Mouse (Mus musculus) hindbrain, embryonic 11.5 days (tissue): ENCODE results near the gene D6Ertd527e. TPM values are rescaled to one million over a fixed set of nuclear protein-coding genes. Genes with fewer than 3 reads are reported as not detected.

ENCODE experiments used
- ATAC-seq: fragments of 200-750 bp; cut with Nextera tagmentation; 2 replicates; pipeline ENCODE4 v1.8.0; 2017; ENCODE audit warnings: mild to moderate bottlenecking, moderate TSS enrichment, moderate library complexity; ENCODE audit not compliant: low FRiP score
- DNase-seq: peaks from one replicate; pipeline ENCODE4 v3.0.0-alpha.2; 2015; ENCODE audit warnings: low spot score
- H3K27ac ChIP-seq: fragments of 300-500 bp; sonication (generic); 2 replicates; pipeline ENCODE4 v1.5.1; 2014; ENCODE audit warnings: mild to moderate bottlenecking, low read depth, low read length
- H3K27me3 ChIP-seq: fragments of 300-500 bp; sonication (generic); 2 replicates; pipeline ENCODE4 v1.6.1; 2014; ENCODE audit warnings: mild to moderate bottlenecking, low read length, moderate library complexity, mixed read lengths; ENCODE audit not compliant: control insufficient read depth, insufficient read depth
- H3K36me3 ChIP-seq: fragments of 300-500 bp; sonication (generic); 2 replicates; pipeline ENCODE4 v1.6.1; 2014; ENCODE audit warnings: mild to moderate bottlenecking, low read length, moderate library complexity, mixed read lengths; ENCODE audit not compliant: control insufficient read depth, insufficient read depth
- H3K4me1 ChIP-seq: fragments of 300-500 bp; sonication (generic); replicated peaks from 2 replicates; pipeline ENCODE4 v1.6.1; 2014; ENCODE audit warnings: low read length, mixed read lengths; ENCODE audit not compliant: control insufficient read depth, insufficient read depth
- H3K4me2 ChIP-seq: fragments of 300-500 bp; sonication (generic); replicated peaks from 2 replicates; pipeline ENCODE4 v1.6.1; 2014; ENCODE audit warnings: mild to moderate bottlenecking, low read depth, low read length
- H3K4me3 ChIP-seq: fragments of 300-500 bp; sonication (generic); 2 replicates; pipeline ENCODE4 v1.5.1; 2014; ENCODE audit warnings: low read depth, low read length
- H3K9ac ChIP-seq: fragments of 300-500 bp; sonication (generic); 2 replicates; pipeline ENCODE4 v1.6.1; 2014; ENCODE audit warnings: low read depth, low read length
- H3K9me3 ChIP-seq: fragments of 300-500 bp; sonication (generic); 2 replicates; pipeline ENCODE4 v1.6.1; 2016; ENCODE audit warnings: low read length; ENCODE audit not compliant: control insufficient read depth
- WGBS: fragments of 180-500 bp; shearing (Covaris S2); extraction: QIAGEN DNeasy Blood & Tissue Kit; methylation state at CpG from one replicate; pipeline ENCODE4 v1.1.7; 2014; 5-methylcytosine and 5-hydroxymethylcytosine counted together
- polyA plus RNA-seq: library from polyadenylated mRNA; unstranded; fragments of >200 nt; fragmentation: Nextera tagmentation; extraction: Ambion mirVana; gene quantifications from 2 replicates; pipeline ENCODE4 v1.2.1, GENCODE M21; 2014

D6Ertd527e gene
- polyA plus RNA-seq, 1 experiment from 2014 or later: not detected

DNA sequence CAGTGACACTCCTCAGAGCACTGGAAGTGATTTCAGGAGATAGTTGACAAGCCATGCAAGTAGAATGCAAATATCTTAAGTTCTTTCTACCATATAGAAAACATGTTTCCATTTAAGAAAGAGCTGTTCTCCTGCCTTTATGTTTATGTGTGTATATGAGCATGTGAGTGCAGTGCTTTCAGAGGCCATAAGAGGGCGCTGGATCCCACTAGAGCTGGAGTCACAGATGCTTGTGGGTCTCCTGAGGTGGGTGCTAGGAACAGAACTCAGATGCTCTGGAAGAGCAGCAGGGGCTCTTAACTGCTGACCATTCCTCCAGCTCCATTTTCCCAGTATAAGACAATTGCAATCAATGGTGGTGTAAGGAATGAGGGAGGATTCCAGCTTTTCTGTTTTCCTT is 26.5 kb downstream of the D6Ertd527e start:
- ATAC-seq (no peak), DNase-seq (no peak)
- Histone ChIP-seq H3K27ac (no peak overlapping the region), H3K27me3 (no peaks in the 10 kb centered on the region), H3K36me3 (no peaks in the 10 kb centered on the region), H3K4me1 (no peaks in the 10 kb centered on the region), H3K4me3 (no peak overlapping the region), H3K9ac (no peak overlapping the region), H3K9me3 (no peaks in the 10 kb centered on the region; the same call in 1 of the 2 replicates), H3K4me2 (no peak overlapping the region)
- WGBS: 60% methylated on average over 1 of the region's 1 CpGs

GRCm38 (mm10) chr6:87133520-87133919 is 29.0 kb downstream of the D6Ertd527e start:
- no peaks in the 10 kb centered on the region for H3K27me3 ChIP-seq
- WGBS: 90% methylated on average over 3 of the region's 3 CpGs
- no peak overlapping the region for H3K4me3 ChIP-seq
- H3K36me3 ChIP-seq: no peaks in the 10 kb centered on the region
- no peaks in the 10 kb centered on the region for H3K4me1 ChIP-seq
- no peak overlapping the region for H3K9ac ChIP-seq
- no peaks in the 10 kb centered on the region; the same call in 1 of the 2 replicates for H3K9me3 ChIP-seq
- no peak for ATAC-seq
- H3K27ac ChIP-seq: no peak overlapping the region
- H3K4me2 ChIP-seq: no peak overlapping the region
- no peak for DNase-seq

DNA sequence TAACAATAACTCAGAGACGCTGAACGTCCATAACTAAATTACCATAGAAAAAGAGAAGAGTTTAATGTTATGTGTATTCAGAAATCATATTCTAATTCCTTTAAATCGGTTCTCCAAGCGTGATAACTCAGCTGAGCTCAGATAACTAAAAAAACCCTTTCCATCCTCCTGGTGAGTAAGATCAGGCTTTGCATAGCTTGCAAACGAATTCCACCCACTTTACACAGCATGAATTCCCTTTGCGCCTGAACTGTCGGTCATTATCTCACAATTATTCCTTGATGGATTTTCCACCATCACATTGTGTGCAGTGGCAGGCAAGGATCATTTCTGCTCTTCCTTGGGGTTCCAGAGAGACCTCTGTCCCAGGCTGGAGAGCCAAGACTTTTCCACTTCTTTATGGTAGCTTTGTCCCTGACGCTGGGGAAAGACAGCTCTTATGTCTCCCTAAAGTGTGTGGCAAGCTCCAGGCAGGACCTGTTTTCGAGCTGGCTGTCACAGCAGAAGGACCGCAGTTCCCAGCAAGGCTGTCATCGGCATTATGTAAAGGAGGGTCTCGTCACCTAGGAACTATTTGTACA is 29.5 kb downstream of the D6Ertd527e start:
- Histone ChIP-seq H3K4me1 (no peaks in the 10 kb centered on the region), H3K9me3 (no peaks in the 10 kb centered on the region; the same call in 1 of the 2 replicates), H3K36me3 (no peaks in the 10 kb centered on the region), H3K4me2 (no peak overlapping the region), H3K27me3 (no peaks in the 10 kb centered on the region), H3K4me3 (no peak overlapping the region), H3K27ac (no peak overlapping the region), H3K9ac (no peak overlapping the region)
- no peak for ATAC-seq
- no peak for DNase-seq
- 73% methylated on average over 12 of the region's 12 CpGs for WGBS

- no peak overlapping the region for H3K9ac ChIP-seq
- no peak overlapping the region for H3K27ac ChIP-seq
- no peaks in the 10 kb centered on the region for H3K36me3 ChIP-seq
- WGBS: 84% methylated on average over 5 of the region's 5 CpGs
- DNase-seq: no peak
- no peaks in the 10 kb centered on the region for H3K27me3 ChIP-seq
- no peaks in the 10 kb centered on the region for H3K4me1 ChIP-seq
- ATAC-seq: no peak
- no peaks in the 10 kb centered on the region for H3K9me3 ChIP-seq
- H3K4me2 ChIP-seq: no peak overlapping the region
- H3K4me3 ChIP-seq: no peak overlapping the region
Measured at GRCm38 (mm10) chr6:87138479-87138878, 33.9 kb downstream of the D6Ertd527e start.

DNA sequence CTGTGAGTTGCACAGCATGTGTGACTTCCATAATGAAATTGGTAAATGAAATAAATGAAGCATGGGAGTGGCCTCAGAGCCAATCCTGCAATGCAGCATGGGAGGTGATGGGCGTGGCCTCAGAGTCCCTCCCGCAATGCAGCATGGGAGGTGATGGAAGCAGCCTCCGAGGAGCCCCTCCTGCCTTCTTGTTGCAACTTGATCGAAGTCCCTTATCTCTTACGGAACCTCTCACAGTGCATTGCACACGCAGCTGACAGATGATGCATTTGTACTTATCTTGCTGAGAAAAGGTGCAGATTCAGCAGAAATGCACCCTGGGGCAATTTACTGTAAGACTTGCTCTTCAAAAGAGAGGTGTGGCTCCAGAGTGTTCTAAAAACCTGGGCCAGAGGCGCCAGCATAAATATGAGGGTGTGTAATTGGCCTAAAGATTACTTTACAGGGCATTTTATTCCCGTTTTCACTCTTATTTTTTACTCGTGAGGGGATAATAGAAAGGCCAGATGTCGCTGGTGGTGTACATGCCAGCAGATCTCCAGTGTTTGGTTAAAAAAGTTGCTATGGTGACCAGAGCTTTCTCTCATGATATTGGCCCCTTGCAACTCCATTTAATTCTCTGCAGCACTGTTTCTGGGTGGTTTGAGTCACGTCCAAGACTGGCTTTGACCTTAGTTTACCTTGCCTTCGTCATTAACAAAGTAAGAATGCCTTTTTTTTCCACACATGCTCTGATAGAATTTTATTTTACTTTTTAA is 35.4 kb downstream of the D6Ertd527e start:
- no peaks in the 10 kb centered on the region for H3K36me3 ChIP-seq
- 77% methylated on average over 12 of the region's 12 CpGs for WGBS
- DNase-seq: no peak
- no peak overlapping the region for H3K9ac ChIP-seq
- H3K4me3 ChIP-seq: no peak overlapping the region
- H3K9me3 ChIP-seq: no peaks in the 10 kb centered on the region
- H3K27ac ChIP-seq: no peak overlapping the region
- no peak overlapping the region for H3K4me2 ChIP-seq
- H3K27me3 ChIP-seq: no peaks in the 10 kb centered on the region
- no peaks in the 10 kb centered on the region for H3K4me1 ChIP-seq
- ATAC-seq: no peak

- ATAC-seq (no peak), DNase-seq (no peak)
- Histone ChIP-seq H3K9me3 (no peaks in the 10 kb centered on the region), H3K4me2 (no peak overlapping the region), H3K27me3 (no peaks in the 10 kb centered on the region), H3K36me3 (no peaks in the 10 kb centered on the region), H3K9ac (no peak overlapping the region), H3K4me3 (no peak overlapping the region), H3K4me1 (no peaks in the 10 kb centered on the region), H3K27ac (no peak overlapping the region)
- WGBS: 83% methylated on average over 5 of the region's 5 CpGs
Measured at GRCm38 (mm10) chr6:87142239-87142638, 37.7 kb downstream of the D6Ertd527e start.

DNA sequence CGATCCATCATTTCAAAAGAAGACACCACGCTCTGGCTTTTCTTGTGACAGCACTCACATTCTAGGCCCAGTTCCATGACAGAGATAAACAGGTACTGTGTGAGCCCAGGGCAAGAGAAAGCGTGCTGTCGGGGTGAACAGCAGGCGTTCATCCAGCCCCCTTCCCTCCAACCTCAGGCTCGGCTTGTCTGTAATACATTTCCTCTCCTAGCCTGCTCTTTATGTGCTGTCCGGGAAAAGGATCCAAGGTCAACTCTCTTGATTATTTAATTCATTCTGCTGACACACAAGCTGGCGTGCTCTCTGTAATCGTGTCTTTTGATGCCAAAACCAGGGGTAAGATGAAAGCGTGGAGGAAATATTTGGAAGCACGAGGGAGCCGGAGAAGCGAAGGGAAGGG is 39.0 kb downstream of the D6Ertd527e start:
- Histone ChIP-seq H3K9me3 (no peaks in the 10 kb centered on the region), H3K9ac (no peak overlapping the region), H3K4me3 (no peak overlapping the region), H3K27ac (no peak overlapping the region), H3K36me3 (no peaks in the 10 kb centered on the region), H3K4me2 (no peak overlapping the region), H3K4me1 (no peaks in the 10 kb centered on the region), H3K27me3 (no peaks in the 10 kb centered on the region)
- DNase-seq (no peak), ATAC-seq (no peak)
- 73% methylated on average over 13 of the region's 13 CpGs for WGBS

- 82% methylated on average over 3 of the region's 3 CpGs for WGBS
- ATAC-seq: no peak
- no peaks in the 10 kb centered on the region for H3K9me3 ChIP-seq
- no peaks in the 10 kb centered on the region for H3K36me3 ChIP-seq
- no peak overlapping the region for H3K27ac ChIP-seq
- H3K4me3 ChIP-seq: no peak overlapping the region
- no peak overlapping the region for H3K9ac ChIP-seq
- H3K4me1 ChIP-seq: no peaks in the 10 kb centered on the region
- no peak for DNase-seq
- no peak overlapping the region for H3K4me2 ChIP-seq
- no peaks in the 10 kb centered on the region for H3K27me3 ChIP-seq
Measured at GRCm38 (mm10) chr6:87147921-87148320, 43.4 kb downstream of the D6Ertd527e start.

GRCm38 (mm10) chr6:87150471-87150870 is 45.9 kb downstream of the D6Ertd527e start:
- H3K4me3 ChIP-seq: no peak overlapping the region
- no peaks in the 10 kb centered on the region for H3K4me1 ChIP-seq
- no peak overlapping the region for H3K9ac ChIP-seq
- no peaks in the 10 kb centered on the region for H3K9me3 ChIP-seq
- no peaks in the 10 kb centered on the region for H3K36me3 ChIP-seq
- H3K4me2 ChIP-seq: no peak overlapping the region
- ATAC-seq: no peak
- no peaks in the 10 kb centered on the region for H3K27me3 ChIP-seq
- WGBS: 83% methylated on average over 7 of the region's 7 CpGs
- DNase-seq: no peak
- no peak overlapping the region for H3K27ac ChIP-seq
